Mouse (Mus musculus) layer of hippocampus, adult 9-11 months (tissue): ENCODE results near the gene Arhgef7.
"Not testable (repeated sequence)": the region's sequence is repeated elsewhere in the genome, so short reads cannot be mapped to it uniquely, and the experiment has no call there.

Source experiments
- DNase-seq: peaks from one replicate; pipeline ENCODE4 v3.0.0; 2022

Gene Arhgef7

GRCm38 (mm10) chr8:11842757-11843156 lies 115.2 kb downstream of the Arhgef7 start:
- DNase-seq: no peak

GRCm38 (mm10) chr8:11843677-11844315 lies 116.3 kb downstream of the Arhgef7 start:
- DNase-seq: peak; percentile 38

GRCm38 (mm10) chr8:11844316-11844685 lies 116.8 kb downstream of the Arhgef7 start:
- no peak for DNase-seq

GRCm38 (mm10) chr8:11846807-11847206 lies 119.3 kb downstream of the Arhgef7 start:
- DNase-seq: no peak

- no peak for DNase-seq
Observed at GRCm38 (mm10) chr8:11867832-11868231, 140.3 kb downstream of the Arhgef7 start.

GRCm38 (mm10) chr8:11874227-11874626 lies 146.7 kb downstream of the Arhgef7 start:
- DNase-seq: not testable (repeated sequence)

- no peak for DNase-seq
Observed at GRCm38 (mm10) chr8:11884646-11885045, 157.1 kb downstream of the Arhgef7 start.
